Mouse (Mus musculus): ENCODE measurements around the gene Ndufb7. TPM values are rescaled to one million over a fixed set of nuclear protein-coding genes. Genes with fewer than 3 reads are reported as not detected.

Gene Ndufb7
- polyA plus RNA-seq, 1 experiment from 2014 or later = 344 TPM

DNA sequence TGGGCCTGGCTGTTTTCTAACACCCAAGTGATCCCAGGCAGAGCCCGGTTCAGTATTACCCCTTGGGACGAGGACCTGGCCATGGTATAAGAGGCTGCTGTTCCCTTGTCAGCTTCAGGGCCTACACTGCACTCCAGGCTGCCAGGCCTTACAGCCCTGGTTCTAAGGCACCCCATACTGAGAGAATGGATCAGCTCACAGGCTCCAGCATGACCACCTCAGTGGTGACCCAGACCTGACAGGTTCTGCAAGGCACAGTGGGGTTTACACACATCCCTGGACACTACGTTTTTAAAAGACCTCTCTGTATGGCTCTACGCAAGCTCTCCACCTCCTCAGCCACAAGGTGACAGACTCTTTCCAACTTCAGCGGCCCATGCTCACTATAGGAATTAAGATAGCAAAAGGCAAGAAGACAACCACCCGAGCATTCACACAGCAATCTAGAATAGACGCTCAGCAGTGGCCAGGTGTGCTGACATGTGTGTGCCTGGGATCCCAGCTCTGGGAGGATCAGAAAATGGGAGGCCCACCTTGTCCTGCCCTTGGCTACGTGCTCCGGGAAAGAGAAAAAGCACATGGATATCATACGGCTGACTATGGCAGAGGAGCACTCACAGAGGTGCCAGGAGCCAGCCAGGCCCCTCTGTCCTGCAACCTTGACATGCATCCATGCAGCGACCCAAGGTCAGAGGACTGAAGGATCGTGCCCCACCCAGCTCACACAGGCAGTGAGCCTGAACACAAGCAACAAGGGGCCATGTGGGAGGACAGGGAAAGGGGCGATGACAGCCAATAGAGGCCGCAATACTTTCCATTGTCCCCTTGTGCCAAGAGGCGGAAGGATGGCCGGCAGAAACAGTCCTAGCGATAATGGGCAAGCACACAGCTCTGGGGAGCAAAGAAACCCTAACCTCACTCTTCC lies 11.9 kb downstream of the Ndufb7 start:
- Histone ChIP-seq H3K4me1 (peaks cover 92% of the 10 kb centered on the region), H3K27ac (0 out of 2 replicates have a peak overlapping the region, but pooled peaks have one; percentile 5), H3K27me3 (no peaks in the 10 kb centered on the region), H3K4me3 (replicated peaks) (no peak overlapping the region), H3K4me2 (no peak overlapping the region), H3K36me3 (peaks cover 7% of the 10 kb centered on the region), H3K9ac (no peak overlapping the region), H3K9me3 (replicated peaks) (no peaks in the 10 kb centered on the region)
- 56% methylated on average over 17 of the region's 17 CpGs for WGBS
- no peak for ATAC-seq (replicated peaks; ENCODE audit: low FRiP score)

DNA sequence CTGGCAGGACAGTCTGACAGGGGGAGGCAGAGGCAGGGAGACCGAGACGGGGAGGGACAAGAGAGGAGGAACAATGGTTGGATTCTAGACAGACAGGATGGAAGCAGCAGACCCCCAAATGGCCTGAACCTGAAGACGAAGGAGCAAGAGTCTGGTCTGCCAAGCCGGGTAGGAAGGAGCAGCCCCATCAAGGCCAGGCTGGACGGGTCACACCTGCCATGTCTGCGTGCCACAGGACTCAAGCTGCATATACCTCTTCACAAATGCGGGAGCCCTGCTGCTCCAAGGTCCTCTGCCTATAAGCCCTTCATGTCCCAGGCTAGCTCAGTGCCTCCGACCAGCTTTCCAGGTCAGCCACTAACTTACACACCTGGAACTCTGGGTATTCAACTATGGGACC lies 13.2 kb downstream of the Ndufb7 start:
- WGBS = 75% methylated on average over 8 of the region's 8 CpGs
- H3K27me3 ChIP-seq = no peaks in the 10 kb centered on the region
- no peak for ATAC-seq (replicated peaks; ENCODE audit: low FRiP score)
- H3K4me2 ChIP-seq = no peak overlapping the region
- peaks cover 9% of the 10 kb centered on the region for H3K36me3 ChIP-seq
- no peaks in the 10 kb centered on the region for H3K9me3 ChIP-seq (replicated peaks)
- H3K27ac ChIP-seq = no peak overlapping the region
- H3K9ac ChIP-seq = 0 out of 2 replicates have a peak overlapping the region, but pooled peaks have one; percentile 12
- H3K4me1 ChIP-seq = peaks cover 79% of the 10 kb centered on the region
- no peak overlapping the region for H3K4me3 ChIP-seq (replicated peaks)

DNA sequence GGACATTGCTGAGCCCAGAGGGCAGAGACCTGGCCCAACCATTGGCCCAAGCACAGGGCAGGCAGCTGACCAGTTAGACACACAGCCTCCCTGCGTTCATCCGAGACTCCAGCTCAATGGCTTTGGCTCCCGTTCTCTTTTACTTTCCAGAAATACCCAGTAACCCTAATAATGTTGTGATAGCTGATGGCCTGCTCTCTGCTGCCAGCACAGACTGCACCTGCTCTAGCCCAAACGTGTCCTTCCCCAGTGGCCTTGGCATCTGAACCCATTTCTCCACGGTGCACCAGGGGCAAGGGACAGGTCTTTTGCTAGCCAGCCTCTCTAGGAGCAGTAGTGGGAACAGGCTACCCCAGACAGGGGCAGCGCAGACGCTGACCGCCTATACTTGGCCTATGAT lies 14.4 kb downstream of the Ndufb7 start:
- H3K9me3 ChIP-seq (replicated peaks) = no peaks in the 10 kb centered on the region

DNA sequence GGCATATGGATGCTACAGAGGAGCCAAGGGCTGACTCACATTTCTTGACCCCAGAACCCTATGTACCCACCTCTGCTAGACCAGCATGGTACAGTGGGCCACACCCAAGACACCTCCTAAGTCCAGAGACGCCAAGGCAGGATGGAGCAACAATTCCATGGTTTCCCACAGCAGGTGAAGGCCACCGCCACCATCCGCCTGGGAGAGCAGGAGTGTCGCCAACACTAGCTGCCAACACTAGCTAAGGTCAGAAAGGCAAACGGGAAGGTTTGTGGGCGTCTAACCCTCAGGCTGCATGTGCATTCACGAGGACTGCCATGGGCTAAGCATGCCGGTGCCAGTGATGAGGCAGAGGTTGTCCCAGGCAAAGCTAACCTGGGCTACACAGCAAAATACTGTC lies 15.8 kb downstream of the Ndufb7 start:
- ATAC-seq (replicated peaks; ENCODE audit: low FRiP score) = no peak
- no peak overlapping the region for H3K27ac ChIP-seq
- no peaks in the 10 kb centered on the region for H3K9me3 ChIP-seq (replicated peaks)
- H3K27me3 ChIP-seq = no peaks in the 10 kb centered on the region
- H3K36me3 ChIP-seq = peaks cover 21% of the 10 kb centered on the region
- H3K4me3 ChIP-seq (replicated peaks) = no peak overlapping the region
- 86% methylated on average over 8 of the region's 8 CpGs for WGBS
- H3K9ac ChIP-seq = no peak overlapping the region
- peaks cover 57% of the 10 kb centered on the region for H3K4me1 ChIP-seq
- H3K4me2 ChIP-seq = no peak overlapping the region

More for the DNA sequence above, 14.4 kb downstream of the Ndufb7 start:
- Histone ChIP-seq H3K4me3 (replicated peaks) (no peak overlapping the region), H3K27me3 (no peaks in the 10 kb centered on the region), H3K4me1 (peaks cover 68% of the 10 kb centered on the region), H3K27ac (no peak overlapping the region), H3K4me2 (no peak overlapping the region), H3K9ac (no peak overlapping the region), H3K36me3 (peaks cover 13% of the 10 kb centered on the region)
- no peak for ATAC-seq (replicated peaks; ENCODE audit: low FRiP score)
- WGBS = 67% methylated on average over 8 of the region's 8 CpGs

DNA sequence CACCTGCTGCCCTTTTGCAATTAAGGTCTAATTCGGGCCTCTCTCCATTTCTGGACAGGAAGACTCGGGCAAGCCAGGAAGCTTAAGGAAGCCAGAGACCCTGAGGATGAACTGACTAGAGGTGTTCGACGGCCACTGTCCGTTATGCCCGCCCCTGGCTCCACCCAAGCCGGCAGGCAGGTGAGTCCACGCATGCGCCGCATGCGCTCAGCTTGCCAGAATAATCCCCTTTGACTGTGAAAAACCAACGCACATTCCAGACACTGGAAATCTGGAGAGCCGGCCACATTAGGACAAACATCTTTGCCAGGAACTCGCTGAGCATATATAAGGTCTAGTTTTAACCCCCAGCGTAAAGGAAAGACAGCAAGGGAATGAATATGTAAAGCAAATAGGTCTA lies 16.8 kb downstream of the Ndufb7 start:
- Histone ChIP-seq H3K4me1 (peaks cover 59% of the 10 kb centered on the region), H3K27me3 (no peaks in the 10 kb centered on the region), H3K9ac (no peak overlapping the region), H3K9me3 (replicated peaks) (no peaks in the 10 kb centered on the region), H3K27ac (no peak overlapping the region), H3K4me3 (replicated peaks) (no peak overlapping the region), H3K36me3 (peaks cover 28% of the 10 kb centered on the region), H3K4me2 (no peak overlapping the region)
- ATAC-seq (replicated peaks; ENCODE audit: low FRiP score) = no peak
- 90% methylated on average over 15 of the region's 15 CpGs for WGBS

DNA sequence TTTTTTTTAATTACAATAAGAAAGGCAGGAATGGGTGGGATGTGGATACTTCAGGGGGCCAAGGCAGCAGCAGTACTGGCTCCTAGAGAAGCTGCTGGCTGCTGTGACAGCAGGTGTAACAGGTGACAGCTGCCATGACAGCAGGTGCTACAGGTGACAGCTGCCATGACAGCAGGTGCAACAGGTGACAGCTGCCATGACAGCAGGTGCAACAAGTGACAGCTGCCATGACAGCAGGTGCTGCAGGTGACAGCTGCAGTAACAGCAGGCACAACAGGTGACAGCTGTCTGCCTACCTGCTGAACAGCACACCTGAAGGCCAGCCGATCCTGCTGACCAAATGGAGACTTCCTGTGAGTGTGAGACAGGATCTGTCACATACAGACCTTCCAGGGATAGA lies 18.3 kb downstream of the Ndufb7 start:
- no peak for ATAC-seq (replicated peaks; ENCODE audit: low FRiP score)
- Histone ChIP-seq H3K4me3 (replicated peaks) (no peak overlapping the region), H3K9me3 (replicated peaks) (no peaks in the 10 kb centered on the region), H3K27ac (no peak overlapping the region), H3K4me2 (no peak overlapping the region), H3K27me3 (no peaks in the 10 kb centered on the region), H3K9ac (no peak overlapping the region), H3K4me1 (peaks cover 50% of the 10 kb centered on the region), H3K36me3 (peaks cover 29% of the 10 kb centered on the region)
- WGBS = 89% methylated on average over 1 of the region's 1 CpGs

DNA sequence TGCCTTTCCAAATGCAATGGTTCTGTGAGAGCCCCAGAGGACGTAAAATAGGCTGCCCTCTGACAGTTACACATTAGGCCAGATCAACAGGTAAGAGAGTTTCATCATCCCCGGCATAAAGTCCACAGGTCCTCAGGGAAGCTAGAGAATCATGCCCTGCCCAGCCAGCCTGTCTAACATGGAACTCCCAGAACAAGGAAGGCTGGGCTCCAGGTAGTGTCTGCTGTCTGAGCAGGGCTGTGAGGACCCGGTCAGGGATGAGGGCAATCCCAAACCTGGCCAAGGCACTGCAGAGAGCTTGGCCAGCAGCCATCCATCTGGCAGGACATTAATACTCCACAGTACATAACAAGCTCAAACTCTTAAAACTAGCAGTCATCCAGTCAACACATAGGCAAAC lies 18.9 kb downstream of the Ndufb7 start:
- H3K4me2 ChIP-seq = no peak overlapping the region
- no peak overlapping the region for H3K4me3 ChIP-seq (replicated peaks)
- no peak for ATAC-seq (replicated peaks; ENCODE audit: low FRiP score)
- peaks cover 33% of the 10 kb centered on the region for H3K36me3 ChIP-seq
- H3K9me3 ChIP-seq (replicated peaks) = no peaks in the 10 kb centered on the region
- no peak overlapping the region for H3K27ac ChIP-seq
- peaks cover 49% of the 10 kb centered on the region for H3K4me1 ChIP-seq
- 75% methylated on average over 3 of the region's 3 CpGs for WGBS
- H3K9ac ChIP-seq = no peak overlapping the region
- no peaks in the 10 kb centered on the region for H3K27me3 ChIP-seq

DNA sequence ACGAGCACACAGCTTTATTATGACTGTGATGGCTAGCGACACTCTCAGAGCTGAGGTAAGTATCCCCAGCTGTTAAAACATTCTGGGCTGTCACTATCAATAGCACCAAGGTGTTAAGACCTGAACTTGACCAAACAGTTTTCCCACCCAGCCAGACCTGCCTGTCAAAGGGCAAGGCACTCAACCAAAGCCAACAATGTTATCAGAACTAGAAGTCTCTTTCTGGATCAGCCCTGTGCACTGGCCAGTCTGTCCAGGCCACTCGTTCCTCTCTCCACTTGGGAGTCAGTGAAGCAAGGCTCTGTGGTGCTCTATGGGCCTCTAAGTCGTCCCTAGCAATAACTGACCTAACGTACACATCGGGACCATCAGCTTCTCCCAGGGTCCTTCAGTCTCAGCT lies 21.2 kb downstream of the Ndufb7 start:
- 62% methylated on average over 6 of the region's 6 CpGs for WGBS
- Histone ChIP-seq H3K27me3 (no peaks in the 10 kb centered on the region), H3K36me3 (peaks cover 39% of the 10 kb centered on the region), H3K9me3 (replicated peaks) (no peaks in the 10 kb centered on the region), H3K4me1 (peaks cover 48% of the 10 kb centered on the region), H3K9ac (no peak overlapping the region), H3K27ac (no peak overlapping the region), H3K4me2 (no peak overlapping the region), H3K4me3 (replicated peaks) (no peak overlapping the region)
- ATAC-seq (replicated peaks; ENCODE audit: low FRiP score) = no peak

DNA sequence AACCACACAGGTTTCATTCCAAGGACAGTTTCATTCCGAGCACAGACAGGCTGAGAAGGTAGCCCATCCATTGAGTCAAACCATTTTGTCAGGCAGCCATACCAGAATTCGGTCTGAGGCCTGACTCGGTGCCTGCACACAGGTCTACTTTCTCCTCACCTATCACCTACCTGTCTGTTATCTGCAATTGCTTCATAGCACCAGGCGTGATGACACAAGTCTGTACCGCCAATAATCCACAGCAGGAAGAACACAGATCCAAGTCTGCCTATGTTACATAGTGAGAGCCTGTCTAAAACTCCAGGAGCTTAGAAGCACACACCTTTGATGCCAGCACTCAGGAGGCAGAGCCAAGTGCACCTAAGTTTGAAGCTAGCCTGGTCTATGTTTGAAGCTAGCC lies 22.4 kb downstream of the Ndufb7 start:
- Histone ChIP-seq H3K27me3 (no peaks in the 10 kb centered on the region), H3K9me3 (replicated peaks) (no peaks in the 10 kb centered on the region), H3K27ac (no peak overlapping the region), H3K4me1 (peaks cover 49% of the 10 kb centered on the region), H3K4me3 (replicated peaks) (no peak overlapping the region), H3K36me3 (peaks cover 33% of the 10 kb centered on the region), H3K9ac (no peak overlapping the region), H3K4me2 (no peak overlapping the region)
- 92% methylated on average over 5 of the region's 5 CpGs for WGBS
- no peak for ATAC-seq (replicated peaks; ENCODE audit: low FRiP score)

DNA sequence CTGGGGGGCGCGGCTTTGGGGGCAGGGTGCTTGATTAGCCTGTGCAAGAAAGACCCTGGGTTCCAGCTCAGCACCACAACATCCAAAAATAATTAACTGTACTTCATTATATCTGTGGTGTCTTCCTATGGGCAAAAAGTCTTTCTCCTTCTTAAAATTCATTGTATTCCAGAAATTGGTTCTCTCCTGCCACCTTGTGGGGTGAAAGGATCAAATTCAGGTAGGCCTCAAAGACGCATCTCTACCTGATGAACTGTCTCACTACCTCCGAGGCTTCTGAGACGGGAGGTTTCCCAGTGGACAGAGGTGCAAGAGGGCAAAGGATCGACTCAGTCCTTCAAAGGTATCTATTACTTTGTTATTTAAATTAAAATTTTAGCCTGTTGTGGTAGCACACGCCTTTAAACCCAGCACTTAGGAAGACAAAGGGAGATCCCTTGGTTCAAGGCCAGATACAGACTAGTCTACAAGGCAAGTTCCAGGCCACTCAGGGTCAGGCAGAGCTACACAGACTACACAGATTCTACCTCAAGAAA lies 24.1 kb downstream of the Ndufb7 start:
- Histone ChIP-seq H3K27ac (no peak overlapping the region), H3K4me3 (replicated peaks) (no peak overlapping the region), H3K27me3 (no peaks in the 10 kb centered on the region), H3K9me3 (replicated peaks) (no peaks in the 10 kb centered on the region), H3K4me2 (no peak overlapping the region), H3K9ac (no peak overlapping the region), H3K36me3 (peaks cover 28% of the 10 kb centered on the region; the same call in 1 of the 2 replicates), H3K4me1 (peaks cover 54% of the 10 kb centered on the region)
- ATAC-seq (replicated peaks; ENCODE audit: low FRiP score) = no peak
- WGBS = 77% methylated on average over 7 of the region's 7 CpGs

DNA sequence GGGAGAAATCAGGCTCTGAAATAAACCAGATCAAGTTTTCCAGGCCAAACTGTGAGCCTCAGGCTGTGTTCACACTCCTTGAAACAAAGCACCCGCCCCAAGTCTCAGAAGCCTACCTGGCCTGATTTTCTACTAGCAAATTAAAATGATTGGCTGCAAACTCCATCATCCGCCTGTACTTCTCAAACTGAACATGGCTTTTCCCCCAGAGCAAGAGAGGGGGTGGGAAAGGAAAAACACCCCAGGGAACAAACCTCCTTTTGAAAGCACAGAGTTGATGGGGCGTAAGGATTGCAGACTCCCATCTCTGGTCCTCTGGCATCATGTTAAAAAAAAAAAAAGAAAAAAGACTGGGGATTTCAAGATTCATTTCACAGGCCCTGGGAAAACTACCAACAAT lies 26.2 kb downstream of the Ndufb7 start:
- H3K27ac ChIP-seq = no peak overlapping the region
- no peaks in the 10 kb centered on the region for H3K9me3 ChIP-seq (replicated peaks)
- peak overlapping the region; percentile 32; the same call in 1 of the 2 replicates for H3K9ac ChIP-seq
- ATAC-seq (replicated peaks; ENCODE audit: low FRiP score) = no peak
- H3K27me3 ChIP-seq = no peaks in the 10 kb centered on the region
- peak overlapping the region; percentile 84 for H3K4me2 ChIP-seq
- H3K36me3 ChIP-seq = peaks cover 16% of the 10 kb centered on the region; the same call in 1 of the 2 replicates
- peak overlapping the region; percentile 61 for H3K4me3 ChIP-seq (replicated peaks)
- WGBS = 62% methylated on average over 3 of the region's 3 CpGs
- peaks cover 48% of the 10 kb centered on the region for H3K4me1 ChIP-seq

DNA sequence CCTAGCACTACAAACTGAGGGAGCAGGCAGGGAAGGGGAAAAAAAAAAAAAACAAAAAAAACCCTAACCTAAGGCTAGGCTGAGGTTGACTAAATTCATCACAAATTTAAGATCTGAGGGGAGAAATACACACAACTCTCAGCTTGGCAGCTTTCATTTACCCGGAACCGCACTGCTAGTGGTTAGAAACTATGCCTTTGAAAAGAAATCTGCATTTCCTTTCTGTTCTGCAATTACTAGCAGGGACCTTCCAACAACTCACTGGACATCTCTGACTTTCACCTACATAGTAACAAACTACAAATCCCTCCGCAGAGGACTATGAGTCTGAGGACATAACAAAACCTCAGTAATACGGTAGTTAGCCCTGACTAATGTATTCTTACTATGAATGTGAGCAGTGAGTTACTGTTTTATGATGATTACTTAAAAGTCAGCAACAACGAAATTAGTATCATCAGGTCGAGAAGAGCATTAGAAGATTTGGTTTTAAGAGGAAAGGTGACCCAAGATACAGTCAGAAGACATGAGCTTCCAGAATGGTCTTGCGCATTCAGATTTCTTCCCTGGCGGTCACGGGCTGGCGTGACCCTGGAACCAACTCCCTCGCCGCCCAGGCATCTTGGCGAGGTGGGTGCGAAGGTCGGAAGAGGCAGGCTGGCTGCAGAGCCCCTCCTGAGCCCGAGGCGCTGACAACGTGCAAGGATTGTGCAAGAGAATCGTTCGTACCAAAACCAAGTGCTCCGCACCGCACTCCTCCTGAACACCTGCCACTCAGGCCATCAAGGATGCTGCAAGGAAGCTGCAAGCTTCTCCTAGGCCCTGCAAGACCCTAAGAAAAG lies 27.1 kb downstream of the Ndufb7 start:
- H3K36me3 ChIP-seq = peaks cover 10% of the 10 kb centered on the region; the same call in 1 of the 2 replicates
- H3K9me3 ChIP-seq (replicated peaks) = no peaks in the 10 kb centered on the region
- peak overlapping the region; percentile 71 for H3K9ac ChIP-seq
- peak overlapping the region; percentile 84 for H3K4me2 ChIP-seq
- WGBS = 3% methylated on average over 22 of the region's 22 CpGs
- H3K27me3 ChIP-seq = no peaks in the 10 kb centered on the region
- ATAC-seq (replicated peaks; ENCODE audit: low FRiP score) = no peak; the same call in 1 of the 2 replicates
- H3K4me1 ChIP-seq = peaks cover 40% of the 10 kb centered on the region
- H3K4me3 ChIP-seq (replicated peaks) = peak overlapping the region; percentile 61
- H3K27ac ChIP-seq = peak overlapping the region; percentile 90
